Mouse (Mus musculus) forebrain, postnatal 0 days (tissue): ENCODE measurements around the gene Gm1140. TPM values are rescaled to one million over a fixed set of nuclear protein-coding genes. Genes with fewer than 3 reads are reported as not detected.
"Not testable (repeated sequence)": the region's sequence is repeated elsewhere in the genome, so short reads cannot be mapped to it uniquely, and the experiment has no call there.

ENCODE experiments used
- ATAC-seq: fragments of 200-750 bp; cut with Nextera tagmentation; 2 replicates; pipeline ENCODE4 v1.8.0; 2017; ENCODE audit warnings: mild to moderate bottlenecking, moderate library complexity
- DNase-seq: peaks from one replicate; pipeline ENCODE4 v3.0.0-alpha.2; 2015
- H3K27ac ChIP-seq: fragments of 300-500 bp; sonication (generic); 2 replicates; pipeline ENCODE4 v1.5.1; 2014; ENCODE audit warnings: low read depth, mild to moderate bottlenecking, antibody characterized with exemption, low read length, moderate library complexity, mixed read lengths
- H3K27me3 ChIP-seq: fragments of 300-500 bp; sonication (generic); 2 replicates; pipeline ENCODE4 v1.6.1; 2014; ENCODE audit warnings: mild to moderate bottlenecking, low read length, mixed read lengths; ENCODE audit not compliant: insufficient read depth
- H3K36me3 ChIP-seq: fragments of 300-500 bp; sonication (generic); 2 replicates; pipeline ENCODE4 v1.6.1; 2014; ENCODE audit warnings: mild to moderate bottlenecking, moderate library complexity; ENCODE audit not compliant: insufficient read depth
- H3K4me1 ChIP-seq: fragments of 300-500 bp; sonication (generic); 2 replicates; pipeline ENCODE4 v1.6.1; 2014; ENCODE audit warnings: antibody characterized with exemption; ENCODE audit not compliant: insufficient read depth
- H3K4me2 ChIP-seq: fragments of 300-500 bp; sonication (generic); 2 replicates; pipeline ENCODE4 v1.6.1; 2014; ENCODE audit warnings: low read depth, mild to moderate bottlenecking, moderate library complexity
- H3K4me3 ChIP-seq: fragments of 300-500 bp; sonication (generic); 2 replicates; pipeline ENCODE4 v1.5.1; 2014; ENCODE audit warnings: low read depth, low read length, mixed read lengths
- H3K9ac ChIP-seq: fragments of 300-500 bp; sonication (generic); 2 replicates; pipeline ENCODE4 v1.6.1; 2014; ENCODE audit warnings: mild to moderate bottlenecking
- H3K9me3 ChIP-seq: fragments of 300-500 bp; sonication (generic); 2 replicates; pipeline ENCODE4 v1.6.1; 2016; ENCODE audit warnings: low read length
- WGBS: fragments of 180-500 bp; shearing (Covaris S2); extraction: QIAGEN DNeasy Blood & Tissue Kit; methylation state at CpG from one replicate; pipeline ENCODE4 v1.1.7; 2014; 5-methylcytosine and 5-hydroxymethylcytosine counted together
- polyA plus RNA-seq: library from polyadenylated mRNA; unstranded; fragments of >200 nt; fragmentation: Nextera tagmentation; extraction: Ambion mirVana; gene quantifications from 2 replicates; pipeline ENCODE4 v1.2.1, GENCODE M21; 2015
- total RNA-seq: library from RNA; depleted of rRNA; stranded (reverse); fragments of >200 nt; gene quantifications from 2 replicates; pipeline ENCODE4 v1.2.3, GENCODE M21; 2014; rRNA removed

Gm1140 gene
- total RNA-seq (not detected in 2 replicates), polyA plus RNA-seq (not detected in 2 replicates)

- H3K36me3 ChIP-seq, H3K27me3 ChIP-seq, H3K27ac ChIP-seq, DNase-seq, H3K4me2 ChIP-seq, H3K9ac ChIP-seq, H3K9me3 ChIP-seq, ATAC-seq, H3K4me3 ChIP-seq, H3K4me1 ChIP-seq: not testable (repeated sequence)
- 81% methylated on average over 3 of the region's 11 CpGs for WGBS
Measured at GRCm38 (mm10) chrX:67693462-67693861, at the start of gene Gm1140. Gene Gm1140 (minus strand): TSS chrX:67693562.

- not testable (repeated sequence) for ATAC-seq, H3K27ac ChIP-seq, DNase-seq, H3K4me3 ChIP-seq, H3K4me2 ChIP-seq, H3K4me1 ChIP-seq, H3K9me3 ChIP-seq, H3K9ac ChIP-seq, H3K36me3 ChIP-seq, H3K27me3 ChIP-seq
- WGBS, result 93% methylated on average over 4 of the region's 10 CpGs
Measured at GRCm38 (mm10) chrX:67695398-67695797, 2.0 kb upstream of the Gm1140 start, which contains the start of gene Gm14692. Gene Gm14692 (plus strand): TSS chrX:67695698.

Other genes with a start within 250 kb of the Gm1140 start
- not detected in 2 replicates for gene Gm14692, start 2.1 kb upstream of the Gm1140 start, total RNA-seq
- not detected in 2 replicates for gene Gm14692, start 2.1 kb upstream of the Gm1140 start, polyA plus RNA-seq
- gene 4933436I01Rik, start 227.9 kb upstream of the Gm1140 start, total RNA-seq, result not detected in 2 replicates
- gene 4933436I01Rik, start 227.9 kb upstream of the Gm1140 start, polyA plus RNA-seq, result not detected in 2 replicates